Mouse (Mus musculus) thymus, postnatal 25 days (tissue): ENCODE measurements at regions not wholly inside any gene's neighbourhood (a gene's known extent, or its start where the extent isn't known, plus 50 kb on each side); places are given as distances from the start of the nearest gene placed in this dataset.

Source experiments
- DNase-seq: peaks from one replicate; pipeline ENCODE4 v3.0.0; 2022

DNA sequence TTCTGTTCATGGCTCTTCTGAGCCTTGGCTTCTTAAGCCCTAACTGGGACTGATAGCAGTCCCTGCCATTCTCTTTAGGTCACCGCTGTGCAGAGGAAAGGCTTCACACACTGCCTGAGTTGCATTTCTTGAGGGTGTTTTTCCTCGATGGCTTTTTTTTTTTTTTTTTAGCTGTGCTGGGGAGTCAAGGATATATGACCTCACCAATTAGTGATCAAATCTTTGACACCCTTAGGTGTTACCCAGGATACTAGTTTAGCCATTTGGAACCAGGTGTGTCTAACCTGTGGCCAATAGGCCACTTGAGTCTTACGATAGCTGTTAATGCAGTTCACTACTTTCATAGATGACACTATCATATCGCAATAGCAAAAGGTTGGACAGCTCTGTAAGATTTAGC is 1247.5 kb upstream of the A1bg start:
- DNase-seq, result no peak

DNA sequence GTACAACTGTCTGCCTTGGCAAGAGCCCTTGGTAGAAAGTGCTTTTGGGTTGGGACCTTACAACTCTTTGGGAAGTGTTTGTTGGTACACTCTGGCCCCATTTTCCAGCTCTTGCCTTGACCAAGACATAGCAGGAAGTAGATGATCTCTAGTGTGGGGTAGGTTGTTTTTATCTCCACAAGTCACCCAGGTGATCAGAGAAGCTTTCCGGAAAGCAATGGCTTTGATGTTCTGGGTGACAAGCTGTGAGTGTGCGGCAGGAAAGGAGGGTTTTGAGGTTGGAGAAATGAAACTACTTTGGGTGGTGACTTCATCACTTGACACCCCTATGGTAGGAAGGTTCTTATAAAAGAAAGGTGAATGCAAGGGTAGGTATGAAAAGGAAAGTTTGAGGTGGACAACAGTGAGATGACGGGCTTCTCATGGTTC is 1246.8 kb upstream of the A1bg start:
- peak; percentile 77 for DNase-seq

DNA sequence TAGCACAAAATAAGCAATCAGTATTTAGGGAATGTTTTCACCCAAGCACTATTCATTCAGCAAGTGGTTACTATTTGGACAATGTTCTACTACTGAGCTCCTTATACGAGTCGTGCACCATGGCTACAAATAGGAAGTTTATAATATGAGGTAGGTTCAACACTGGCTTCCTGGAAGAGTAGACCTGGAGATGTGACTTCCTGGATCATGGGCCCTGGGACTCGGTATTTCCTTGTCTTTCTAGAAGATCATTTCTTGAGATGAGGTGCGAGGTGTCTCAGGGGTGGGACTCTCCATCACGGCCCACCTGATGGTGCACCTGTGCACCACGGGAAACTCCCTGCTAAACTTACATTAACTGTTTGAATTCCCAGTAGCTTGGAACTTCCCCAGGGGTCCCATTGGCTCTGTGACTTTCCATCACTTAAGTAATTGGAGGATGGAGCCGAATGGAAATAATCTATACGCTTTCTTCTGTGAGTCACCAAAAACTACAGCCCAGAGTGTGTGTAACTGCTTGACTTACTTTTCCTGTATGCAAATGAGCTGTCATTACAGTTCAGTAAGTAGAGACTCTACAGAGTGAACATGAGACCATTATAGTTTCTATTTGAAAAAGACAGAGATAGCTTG is 1246.3 kb upstream of the A1bg start:
- DNase-seq, result no peak

GRCm38 (mm10) chr15:62168522-62168921 is 1245.7 kb upstream of the A1bg start:
- no peak for DNase-seq

DNA sequence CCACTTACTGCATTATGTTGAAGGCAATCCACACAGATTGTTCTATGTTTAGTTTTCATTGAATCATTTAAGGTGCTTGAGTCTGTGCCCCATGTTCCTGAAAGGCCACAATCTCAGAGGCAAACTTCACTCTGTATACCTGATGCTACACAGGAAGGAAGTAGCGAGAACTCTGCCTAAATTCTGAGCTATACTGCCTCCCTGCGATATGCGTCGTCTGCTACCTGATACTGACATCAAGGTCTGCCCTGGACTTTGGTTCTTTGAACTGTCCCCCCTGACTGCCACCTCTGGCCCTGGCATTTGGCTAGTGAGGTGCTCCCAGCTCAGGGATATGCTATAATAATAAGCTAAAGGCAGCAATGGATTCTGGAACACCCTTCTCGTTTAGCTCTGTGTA is 1244.0 kb upstream of the A1bg start:
- peak; percentile 34 for DNase-seq

DNA sequence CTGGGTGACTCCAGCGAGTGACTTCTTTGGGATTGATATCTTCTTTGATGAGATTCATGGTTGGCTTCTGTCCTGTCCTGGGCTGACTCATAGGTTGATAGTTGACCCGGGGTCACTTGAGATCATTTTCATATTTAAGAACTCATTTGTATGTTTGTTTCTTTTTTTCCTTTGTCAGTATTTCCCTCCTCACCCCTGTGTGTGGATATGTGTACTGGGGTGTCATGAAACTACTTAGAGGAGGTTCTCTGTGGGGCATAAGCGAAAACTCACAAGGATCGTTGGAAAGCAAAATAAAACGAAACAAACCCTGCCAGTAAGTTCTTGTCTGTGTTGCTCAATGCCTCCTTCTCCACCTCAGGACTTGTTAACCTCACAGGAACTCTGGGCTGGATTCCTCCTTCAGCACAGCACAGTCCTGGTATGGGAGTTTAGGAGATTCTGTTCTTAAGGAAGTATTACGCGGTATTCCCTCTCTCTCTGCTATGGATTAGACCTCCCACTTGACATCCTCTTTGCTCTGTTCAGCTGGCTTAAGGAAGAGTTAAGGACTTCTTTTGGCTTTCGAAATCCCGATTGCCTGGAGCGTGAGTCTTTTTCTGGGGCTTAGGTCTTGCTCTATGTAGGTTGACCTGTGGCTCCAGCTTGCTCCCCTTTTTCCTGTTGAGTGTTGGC is 1243.2 kb upstream of the A1bg start:
- no peak for DNase-seq

DNA sequence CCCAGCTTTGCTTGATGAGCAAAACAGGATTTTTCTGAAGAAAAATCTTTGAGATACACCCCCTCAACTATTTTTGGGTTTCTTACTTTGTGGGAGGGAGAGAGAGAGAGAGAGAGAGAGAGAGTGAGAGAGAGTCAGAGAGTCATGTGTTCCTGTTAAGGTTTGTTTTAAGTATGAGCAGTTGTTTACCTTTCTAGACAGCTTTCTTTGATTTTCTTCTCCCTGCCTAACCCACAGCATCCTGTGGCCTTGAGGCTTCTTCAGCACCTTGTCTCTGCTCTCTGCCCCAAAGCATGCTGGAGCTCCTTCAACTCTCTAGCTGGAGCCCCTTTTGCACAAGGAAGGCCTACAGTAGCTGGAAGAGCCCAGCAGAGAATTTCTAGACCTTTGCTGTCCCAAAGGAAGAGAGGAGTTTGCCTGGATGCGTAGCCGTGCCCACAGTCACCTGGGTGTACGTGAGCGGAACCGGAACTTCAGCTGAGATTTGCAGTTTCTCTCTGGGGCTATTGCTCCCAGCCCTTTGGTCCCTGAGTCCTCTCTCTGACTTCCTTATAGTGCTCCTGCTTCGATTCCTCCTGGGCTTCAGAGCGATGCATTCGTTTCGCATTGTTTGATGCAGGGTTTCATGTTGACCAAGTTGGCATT is 1242.1 kb upstream of the A1bg start:
- peak; percentile 62 for DNase-seq

- DNase-seq, result no peak
Observed at GRCm38 (mm10) chr15:62163203-62163602, 1240.4 kb upstream of the A1bg start.

DNA sequence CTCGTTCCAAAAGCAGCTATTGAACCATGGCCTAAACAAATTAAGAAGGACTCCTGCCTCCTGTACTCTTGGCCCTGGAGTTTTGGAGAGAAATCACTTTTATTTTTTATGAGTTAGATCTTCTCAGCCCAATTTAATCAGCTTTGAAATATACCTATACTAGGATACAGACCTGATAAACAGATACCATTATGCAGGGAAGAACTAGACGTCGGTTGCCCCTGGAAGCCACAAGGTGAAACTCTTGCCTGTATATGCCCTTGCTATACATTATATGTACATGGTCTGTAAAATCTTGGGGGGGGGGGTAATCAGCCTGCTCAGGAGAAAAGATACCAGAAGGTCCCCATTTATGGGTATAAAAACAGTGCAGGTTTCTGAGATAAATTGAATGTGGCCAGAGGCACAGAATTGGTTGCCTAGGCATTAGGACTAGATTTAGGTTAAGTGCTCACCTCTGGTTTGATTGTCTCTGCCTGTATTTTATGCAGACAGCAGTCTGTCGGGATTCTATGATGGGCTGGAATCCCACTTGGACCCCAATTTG is 1239.9 kb upstream of the A1bg start:
- no peak for DNase-seq

DNA sequence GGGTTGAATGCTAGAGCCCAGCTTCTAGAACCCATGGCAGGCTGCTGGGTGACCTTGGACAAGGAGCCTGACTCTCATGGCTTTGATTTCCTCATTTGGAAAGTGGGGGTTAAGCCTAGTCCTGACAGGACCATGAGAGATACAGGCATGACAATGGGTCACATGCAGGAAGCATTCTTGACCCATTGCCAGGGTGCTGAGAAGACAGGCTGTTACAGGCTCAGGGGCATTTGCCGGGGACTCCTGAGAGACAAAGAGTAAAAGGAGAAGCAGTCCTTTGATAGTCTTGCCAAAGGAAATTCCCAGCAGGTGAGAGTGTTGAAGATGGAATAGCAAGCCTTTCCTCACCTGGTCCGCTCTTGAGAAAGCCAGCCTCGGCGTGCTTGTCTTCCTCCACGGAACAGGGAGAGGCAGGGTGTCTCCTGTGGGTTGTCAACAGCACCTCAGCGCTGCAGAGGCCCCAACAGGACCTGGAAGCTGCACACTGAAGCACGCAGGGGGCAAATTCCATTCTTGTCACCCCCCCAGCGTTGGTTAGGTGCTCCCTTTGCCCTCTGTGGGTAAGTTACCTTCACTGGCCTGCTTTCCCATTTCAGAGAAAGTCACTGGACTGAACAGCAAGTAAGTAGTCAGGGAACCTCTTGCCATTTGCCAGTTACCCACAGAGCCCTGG is 1239.3 kb upstream of the A1bg start:
- DNase-seq, result no peak

- no peak for DNase-seq
Observed at GRCm38 (mm10) chr15:62161061-62161460, 1238.2 kb upstream of the A1bg start.

GRCm38 (mm10) chr15:62158875-62159675 is 1236.3 kb upstream of the A1bg start:
- DNase-seq, result no peak

DNA sequence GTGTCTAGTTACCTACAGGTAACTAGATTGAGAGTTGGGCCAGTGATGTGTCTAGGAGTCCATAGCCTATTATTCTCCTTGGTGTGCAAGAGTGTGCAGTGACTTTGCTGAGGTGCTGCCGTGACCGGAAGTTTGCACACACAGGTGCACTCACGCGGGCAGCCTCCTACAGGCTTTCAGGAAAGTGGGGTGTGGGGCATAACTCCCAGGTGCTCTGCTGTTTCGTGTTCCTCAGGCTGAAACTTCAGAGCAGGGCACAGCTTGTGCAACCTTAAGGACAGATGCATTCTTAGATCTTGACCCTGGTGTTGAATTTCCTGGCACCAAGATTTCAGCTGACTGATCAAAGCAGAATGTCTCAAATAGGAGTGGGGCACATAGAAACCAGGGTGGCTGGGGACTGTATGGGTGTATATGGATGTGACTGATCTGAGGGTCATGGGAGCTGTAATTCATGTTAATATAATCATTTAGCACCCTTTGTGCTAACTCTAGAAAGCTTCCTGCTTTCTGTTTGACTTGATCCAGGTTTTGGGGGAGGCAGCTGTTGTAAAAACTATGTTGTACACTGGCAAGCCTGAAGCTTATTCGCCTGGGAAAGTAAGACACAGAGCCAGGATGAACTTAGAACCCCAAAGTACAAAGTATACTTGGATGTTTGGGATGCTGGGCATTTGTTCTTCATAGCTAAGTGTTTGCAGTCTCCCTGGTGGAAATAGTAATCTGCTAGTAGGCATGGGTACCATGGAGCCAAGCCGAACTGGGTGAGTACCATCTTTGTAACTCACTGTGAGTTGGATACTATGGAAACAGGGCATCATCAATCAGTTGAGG is 1234.6 kb upstream of the A1bg start:
- peak; percentile 39 for DNase-seq

DNA sequence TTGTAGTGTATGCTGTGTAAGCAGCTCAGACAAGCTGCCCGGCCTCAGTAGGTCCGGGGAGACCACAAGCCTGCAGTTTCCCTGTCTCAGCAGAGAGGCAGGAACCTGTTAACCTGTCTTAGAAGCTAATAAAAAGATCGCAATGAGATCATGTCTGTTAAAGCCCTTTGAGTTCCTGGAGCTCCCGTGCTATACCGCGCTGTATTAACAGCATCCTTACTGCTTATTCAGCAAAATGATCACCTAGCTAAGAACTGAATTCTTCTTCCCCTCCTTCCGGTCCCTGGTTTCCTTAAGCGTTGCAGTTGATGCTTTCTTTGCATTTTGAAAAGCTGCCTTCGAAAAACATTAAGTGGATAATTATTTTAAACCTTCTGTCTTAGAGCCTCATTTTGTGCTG is 1230.4 kb upstream of the A1bg start:
- DNase-seq, result no peak

GRCm38 (mm10) chr15:62152133-62152532 is 1229.3 kb upstream of the A1bg start:
- DNase-seq, result no peak

DNA sequence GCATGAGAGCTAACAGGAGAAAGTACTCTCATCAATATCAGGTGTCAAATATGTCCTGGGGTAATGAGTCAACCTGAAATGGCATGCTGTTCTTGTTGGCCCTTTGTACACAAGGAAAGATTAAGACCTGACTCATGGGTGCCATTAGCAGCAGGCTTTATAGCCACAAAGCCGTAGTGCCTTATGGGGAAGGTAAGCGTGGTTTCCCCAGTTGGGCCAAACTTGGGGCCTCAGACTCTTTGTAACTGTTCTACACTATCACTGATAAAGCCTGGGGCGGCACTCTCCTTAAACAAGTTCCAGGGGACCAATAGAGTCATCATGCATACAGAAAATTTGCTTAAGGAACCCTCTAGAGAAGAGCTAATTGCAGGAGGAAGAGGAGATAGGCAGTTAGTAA is 1228.9 kb upstream of the A1bg start:
- DNase-seq, result no peak

- no peak for DNase-seq
Observed at GRCm38 (mm10) chr15:62150296-62150695, 1227.5 kb upstream of the A1bg start.

- no peak for DNase-seq
Observed at GRCm38 (mm10) chr15:62148680-62149237, 1225.9 kb upstream of the A1bg start.

GRCm38 (mm10) chr15:62147343-62147953 is 1224.6 kb upstream of the A1bg start:
- no peak for DNase-seq

DNA sequence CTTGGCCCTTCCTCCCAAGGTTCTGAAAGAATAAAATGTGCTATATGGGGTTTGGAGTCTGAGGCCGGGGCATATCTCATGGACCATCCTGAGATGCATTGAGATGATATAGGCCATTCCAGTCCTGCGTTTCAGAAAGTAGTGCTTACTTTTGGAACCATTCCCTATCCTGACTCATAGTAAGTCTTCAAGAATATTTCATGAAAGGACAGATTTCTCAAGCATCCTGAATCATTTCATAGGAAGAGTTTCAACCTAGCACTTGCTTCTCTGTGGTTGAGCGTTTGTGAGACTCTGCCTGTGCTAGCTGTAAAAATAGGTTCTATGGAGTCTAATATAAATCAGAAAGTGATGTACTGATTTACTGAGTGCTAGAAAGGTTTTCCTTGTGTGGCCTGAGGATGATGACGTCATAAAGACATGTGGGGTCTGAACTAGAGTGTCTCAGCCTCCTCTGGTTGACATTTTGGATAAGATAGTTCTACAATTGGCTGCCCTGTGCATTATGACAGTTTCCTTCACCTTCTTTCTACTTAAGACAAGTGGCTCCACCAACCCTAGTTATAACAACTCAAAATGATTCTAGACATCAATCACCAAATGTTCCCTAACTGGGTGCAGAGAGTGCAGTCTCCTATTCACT is 1223.0 kb upstream of the A1bg start:
- DNase-seq, result no peak
